Mouse (Mus musculus): ENCODE results near the gene Slc44a3.

GRCm38 (mm10) chr3:121448029-121448468 lies 84.2 kb downstream of the Slc44a3 start:
- TF ChIP-seq ZNF384 (IDR thresholded peaks at IDR 0.05; ENCODE audit: low read depth, low read length) (no peak), ZC3H11A (IDR thresholded peaks at IDR 0.05; ENCODE audit: borderline replicate concordance, low read depth, low read length) (no peak), HCFC1 (IDR thresholded peaks at IDR 0.05; ENCODE audit: borderline replicate concordance, insufficient read depth, low read length) (no peak)
